Mouse (Mus musculus) lung, postnatal 14 days (tissue): ENCODE measurements around the gene Abcd1.
A peak's percentile ranks its signal among the peaks of the same experiment; 100 is the strongest.

Experiments
- DNase-seq: peaks from one replicate; pipeline ENCODE4 v3.0.0; 2021

The Abcd1 gene

GRCm38 (mm10) chrX:73744774-73745481 is 28.5 kb downstream of the Abcd1 start:
- no peak for DNase-seq

GRCm38 (mm10) chrX:73748977-73749376 is 32.6 kb downstream of the Abcd1 start:
- DNase-seq: no peak

GRCm38 (mm10) chrX:73756334-73757140 is 40.1 kb downstream of the Abcd1 start, which contains the start of gene Plxnb3:
Gene Plxnb3, plus strand, starts transcription at chrX:73757090.
- no peak for DNase-seq

- DNase-seq: no peak
These were observed 42.4 kb downstream of the Abcd1 start for GRCm38 (mm10) chrX:73758611-73759290.

- peak; percentile 70 for DNase-seq
These were observed 48.9 kb downstream of the Abcd1 start for GRCm38 (mm10) chrX:73765311-73765710.

- peak; percentile 27 for DNase-seq
These were observed 50.9 kb downstream of the Abcd1 start for GRCm38 (mm10) chrX:73767267-73767666.

- peak; percentile 5 for DNase-seq
These were observed 57.9 kb downstream of the Abcd1 start, which contains the start of gene Srpk3 for GRCm38 (mm10) chrX:73774168-73774760. Gene Srpk3, plus strand, starts transcription at chrX:73774405.

- DNase-seq: peak; percentile 16
These were observed 58.5 kb downstream of the Abcd1 start for GRCm38 (mm10) chrX:73774802-73775483.

- no peak for DNase-seq
These were observed 65.8 kb downstream of the Abcd1 start for GRCm38 (mm10) chrX:73782227-73782626.

- DNase-seq: no peak
These were observed 69.3 kb downstream of the Abcd1 start for GRCm38 (mm10) chrX:73785666-73786065.

- DNase-seq: peak; percentile 91
These were observed 70.2 kb downstream of the Abcd1 start, which contains the start of the genes Idh3g and Ssr4 for GRCm38 (mm10) chrX:73786364-73787224. Gene Idh3g, minus strand, starts transcription at chrX:73786897. Gene Ssr4, plus strand, starts transcription at chrX:73787028.

GRCm38 (mm10) chrX:73787225-73787558 is 70.8 kb downstream of the Abcd1 start:
- no peak for DNase-seq
